Mouse (Mus musculus) embryonic facial prominence, embryonic 10.5 days (tissue): Measurements from ENCODE around the gene Rae1. TPM values are rescaled to one million over a fixed set of nuclear protein-coding genes. Genes with fewer than 3 reads are reported as not detected.

Experiments
- DNase-seq: peaks from one replicate; pipeline ENCODE4 v3.0.0-alpha.2; 2017; ENCODE audit warnings: low spot score
- H3K27ac ChIP-seq: fragments of 300-500 bp; sonication (generic); replicated peaks from 2 replicates; pipeline ENCODE4 v1.5.1; 2016; ENCODE audit warnings: mild to moderate bottlenecking
- H3K27me3 ChIP-seq: fragments of 300-500 bp; sonication (generic); replicated peaks from 2 replicates; pipeline ENCODE4 v1.6.1; 2016; ENCODE audit warnings: low read depth, mild to moderate bottlenecking; ENCODE audit not compliant: poor library complexity, severe bottlenecking
- H3K36me3 ChIP-seq: fragments of 300-500 bp; sonication (generic); replicated peaks from 2 replicates; pipeline ENCODE4 v1.6.1; 2016; ENCODE audit warnings: mild to moderate bottlenecking, moderate library complexity
- H3K4me1 ChIP-seq: fragments of 300-500 bp; sonication (generic); 2 replicates; pipeline ENCODE4 v1.6.1; 2016
- H3K4me3 ChIP-seq: fragments of 300-500 bp; sonication (generic); 2 replicates; pipeline ENCODE4 v1.5.1; 2016; ENCODE audit warnings: mild to moderate bottlenecking, moderate library complexity
- H3K9me3 ChIP-seq: fragments of 300-500 bp; sonication (generic); 2 replicates; pipeline ENCODE4 v1.6.1; 2016; ENCODE audit warnings: mild to moderate bottlenecking
- WGBS: fragments of 180-500 bp; shearing (Covaris S2); methylation state at CpG from one replicate; pipeline ENCODE4 v1.1.7; 2016; 5-methylcytosine and 5-hydroxymethylcytosine counted together
- polyA plus RNA-seq: library from polyadenylated mRNA; unstranded; fragments of >200 nt; fragmentation: Nextera tagmentation; extraction: Ambion mirVana; gene quantifications from 2 replicates; pipeline ENCODE4 v1.2.1, GENCODE M21; 2016

The Rae1 gene
- polyA plus RNA-seq, 1 experiment from 2014 or later = 176 TPM

DNA sequence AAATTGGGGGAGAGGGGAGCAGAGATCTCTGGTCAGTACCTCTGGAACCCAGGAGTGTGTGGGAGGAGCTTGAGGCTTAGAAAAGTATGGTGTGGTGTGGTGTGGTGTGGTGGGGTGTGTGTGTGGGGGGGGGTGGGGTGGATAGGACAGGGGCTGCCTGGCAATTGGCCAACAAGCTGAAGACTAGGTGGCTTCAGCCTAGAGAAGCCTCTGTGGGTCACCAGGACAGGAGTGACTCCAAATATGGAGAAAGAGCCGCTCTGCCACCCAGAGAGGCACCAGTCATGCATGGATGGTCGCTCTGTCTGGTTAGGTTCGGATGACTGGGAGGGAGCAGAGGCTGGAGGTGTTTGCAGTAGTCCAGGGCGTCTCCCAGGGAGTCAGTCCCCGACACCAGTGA is 47.6 kb downstream of the Rae1 start:
- Histone ChIP-seq H3K27me3 (no peaks in the 10 kb centered on the region; the same call in 1 of the 2 replicates), H3K9me3 (no peaks in the 10 kb centered on the region), H3K36me3 (no peaks in the 10 kb centered on the region), H3K4me3 (no peak overlapping the region), H3K27ac (no peak overlapping the region), H3K4me1 (peaks cover 72% of the 10 kb centered on the region)
- WGBS = 57% methylated on average over 5 of the region's 5 CpGs
- DNase-seq = no peak

- H3K27ac ChIP-seq = 0 out of 2 replicates have a peak overlapping the region, but pooled peaks have one; percentile 48
- H3K4me3 ChIP-seq = no peak overlapping the region
- no peak for DNase-seq
- H3K27me3 ChIP-seq = no peaks in the 10 kb centered on the region; the same call in 1 of the 2 replicates
- 52% methylated on average over 17 of the region's 17 CpGs for WGBS
- H3K9me3 ChIP-seq = no peaks in the 10 kb centered on the region
- peaks cover 65% of the 10 kb centered on the region for H3K4me1 ChIP-seq
- H3K36me3 ChIP-seq = no peaks in the 10 kb centered on the region
Observed at GRCm38 (mm10) chr2:173048041-173048745, 48.3 kb downstream of the Rae1 start.

GRCm38 (mm10) chr2:173049231-173049630 is 49.3 kb downstream of the Rae1 start:
- Histone ChIP-seq H3K4me3 (no peak overlapping the region), H3K36me3 (no peaks in the 10 kb centered on the region), H3K9me3 (no peaks in the 10 kb centered on the region), H3K27me3 (no peaks in the 10 kb centered on the region; the same call in 1 of the 2 replicates), H3K4me1 (peaks cover 57% of the 10 kb centered on the region), H3K27ac (0 out of 2 replicates have a peak overlapping the region, but pooled peaks have one; percentile 46)
- no peak for DNase-seq
- WGBS = 76% methylated on average over 3 of the region's 3 CpGs

GRCm38 (mm10) chr2:173049817-173050216 is 49.9 kb downstream of the Rae1 start:
- Histone ChIP-seq H3K4me3 (no peak overlapping the region), H3K27ac (peak overlapping the region; percentile 46; the same call in 1 of the 2 replicates), H3K36me3 (no peaks in the 10 kb centered on the region), H3K4me1 (peaks cover 55% of the 10 kb centered on the region), H3K27me3 (no peaks in the 10 kb centered on the region; the same call in 1 of the 2 replicates), H3K9me3 (no peaks in the 10 kb centered on the region)
- WGBS = 38% methylated on average over 6 of the region's 6 CpGs
- no peak for DNase-seq

DNA sequence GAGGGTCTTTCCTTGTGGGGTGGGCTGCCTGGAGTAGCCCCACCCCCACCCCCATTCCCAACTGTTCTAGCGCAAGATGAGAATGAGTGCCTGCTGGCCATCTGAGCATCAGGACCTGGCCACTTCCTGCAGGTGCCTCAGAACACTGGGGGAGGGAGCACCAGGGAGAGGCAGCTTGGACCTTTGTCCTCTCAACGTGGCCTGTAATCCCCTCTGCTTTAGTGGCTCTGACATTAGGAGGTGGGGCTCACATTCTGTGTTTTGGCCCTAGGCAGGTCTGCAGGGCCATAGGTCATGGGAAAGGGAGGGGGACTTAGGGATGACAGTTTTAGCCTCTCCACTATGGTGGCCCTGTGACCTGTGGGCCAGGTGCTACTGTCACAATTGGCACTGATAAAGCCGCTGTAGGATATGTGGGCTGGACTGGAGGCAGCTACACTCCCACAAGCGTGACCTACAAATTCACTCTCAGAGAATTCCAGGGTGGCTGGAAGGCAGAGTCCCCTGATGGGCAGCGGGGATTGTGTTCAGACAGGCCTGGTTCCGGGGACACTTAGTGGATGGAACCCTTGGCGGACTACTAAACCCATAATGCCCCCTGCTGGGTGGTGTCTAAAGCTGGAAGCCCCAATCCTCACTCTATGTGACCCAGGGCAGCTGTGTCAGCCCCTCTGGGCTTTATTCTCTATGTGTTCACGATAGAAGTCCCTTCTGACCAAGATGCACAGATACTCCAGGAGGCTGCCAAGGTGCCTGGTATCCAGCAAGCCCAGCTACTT is 50.9 kb downstream of the Rae1 start:
- no peaks in the 10 kb centered on the region for H3K36me3 ChIP-seq
- 25% methylated on average over 8 of the region's 8 CpGs for WGBS
- peaks cover 55% of the 10 kb centered on the region for H3K4me1 ChIP-seq
- H3K27me3 ChIP-seq = no peaks in the 10 kb centered on the region; the same call in 1 of the 2 replicates
- H3K9me3 ChIP-seq = no peaks in the 10 kb centered on the region
- no peak overlapping the region for H3K4me3 ChIP-seq
- DNase-seq = no peak
- peak overlapping the region; percentile 46; the same call in 1 of the 2 replicates for H3K27ac ChIP-seq

GRCm38 (mm10) chr2:173052881-173053280 is 53.0 kb downstream of the Rae1 start:
- Histone ChIP-seq H3K4me3 (no peak overlapping the region), H3K4me1 (peaks cover 53% of the 10 kb centered on the region), H3K27ac (no peak overlapping the region), H3K36me3 (no peaks in the 10 kb centered on the region), H3K27me3 (no peaks in the 10 kb centered on the region; the same call in 1 of the 2 replicates), H3K9me3 (no peaks in the 10 kb centered on the region)
- 93% methylated on average over 8 of the region's 8 CpGs for WGBS
- DNase-seq = no peak

DNA sequence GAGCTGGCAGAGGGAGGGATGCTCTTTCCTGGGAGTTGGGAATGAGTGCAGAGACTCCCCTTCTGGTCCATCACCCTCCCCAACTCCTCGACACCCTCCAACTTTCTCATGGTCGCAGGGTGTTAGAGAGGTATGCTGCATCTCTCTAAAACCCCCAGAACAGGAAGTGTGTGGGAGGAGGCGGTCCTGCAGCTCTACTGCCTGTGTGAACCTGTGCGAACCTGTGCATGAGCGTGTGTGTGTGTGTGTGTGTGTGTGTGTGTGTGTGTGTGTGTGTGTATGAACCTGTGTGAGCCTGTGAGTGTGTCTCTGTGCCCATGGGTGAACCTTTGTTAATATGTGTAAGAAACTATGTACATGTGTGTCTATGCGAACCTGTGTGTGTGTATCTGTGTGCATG is 53.9 kb downstream of the Rae1 start:
- Histone ChIP-seq H3K9me3 (no peaks in the 10 kb centered on the region), H3K36me3 (no peaks in the 10 kb centered on the region), H3K27ac (no peak overlapping the region), H3K4me1 (peaks cover 53% of the 10 kb centered on the region), H3K27me3 (no peaks in the 10 kb centered on the region; the same call in 1 of the 2 replicates), H3K4me3 (no peak overlapping the region)
- no peak for DNase-seq
- 78% methylated on average over 6 of the region's 6 CpGs for WGBS

GRCm38 (mm10) chr2:173056303-173056881 is 56.5 kb downstream of the Rae1 start:
- Histone ChIP-seq H3K9me3 (no peaks in the 10 kb centered on the region), H3K27me3 (no peaks in the 10 kb centered on the region), H3K27ac (no peak overlapping the region), H3K4me3 (no peak overlapping the region), H3K36me3 (no peaks in the 10 kb centered on the region), H3K4me1 (peaks cover 40% of the 10 kb centered on the region)
- 80% methylated on average over 10 of the region's 10 CpGs for WGBS
- DNase-seq = no peak

GRCm38 (mm10) chr2:173056882-173057315 is 57.0 kb downstream of the Rae1 start:
- 72% methylated on average over 11 of the region's 11 CpGs for WGBS
- Histone ChIP-seq H3K4me1 (peaks cover 42% of the 10 kb centered on the region), H3K4me3 (no peak overlapping the region), H3K36me3 (no peaks in the 10 kb centered on the region), H3K27ac (no peak overlapping the region), H3K9me3 (no peaks in the 10 kb centered on the region), H3K27me3 (no peaks in the 10 kb centered on the region)
- no peak for DNase-seq

DNA sequence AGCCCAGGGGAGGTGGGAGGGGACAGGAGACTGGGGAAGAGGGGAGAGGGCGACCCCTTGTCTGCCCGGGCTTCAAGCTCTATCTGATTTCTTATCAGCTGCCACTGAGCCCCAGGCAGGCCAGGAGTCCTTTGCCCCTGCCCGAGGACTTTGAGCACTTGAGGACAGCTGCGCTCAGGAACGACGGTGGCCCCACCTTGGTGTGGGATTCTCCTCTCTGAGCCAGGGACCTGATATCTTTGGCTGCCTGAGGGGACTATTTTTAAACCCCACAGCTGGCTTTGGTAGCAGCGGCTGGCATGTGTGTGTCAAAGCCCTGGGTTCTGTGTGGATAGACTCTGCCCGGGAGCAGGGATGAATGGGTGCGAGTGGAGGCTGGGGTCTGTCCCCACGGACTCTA is 57.7 kb downstream of the Rae1 start:
- DNase-seq = no peak
- H3K27ac ChIP-seq = peak overlapping the region; percentile 19; the same call in 1 of the 2 replicates
- 64% methylated on average over 10 of the region's 10 CpGs for WGBS
- no peak overlapping the region for H3K4me3 ChIP-seq
- no peaks in the 10 kb centered on the region for H3K36me3 ChIP-seq
- peaks cover 48% of the 10 kb centered on the region for H3K4me1 ChIP-seq
- no peaks in the 10 kb centered on the region for H3K27me3 ChIP-seq
- H3K9me3 ChIP-seq = no peaks in the 10 kb centered on the region

DNA sequence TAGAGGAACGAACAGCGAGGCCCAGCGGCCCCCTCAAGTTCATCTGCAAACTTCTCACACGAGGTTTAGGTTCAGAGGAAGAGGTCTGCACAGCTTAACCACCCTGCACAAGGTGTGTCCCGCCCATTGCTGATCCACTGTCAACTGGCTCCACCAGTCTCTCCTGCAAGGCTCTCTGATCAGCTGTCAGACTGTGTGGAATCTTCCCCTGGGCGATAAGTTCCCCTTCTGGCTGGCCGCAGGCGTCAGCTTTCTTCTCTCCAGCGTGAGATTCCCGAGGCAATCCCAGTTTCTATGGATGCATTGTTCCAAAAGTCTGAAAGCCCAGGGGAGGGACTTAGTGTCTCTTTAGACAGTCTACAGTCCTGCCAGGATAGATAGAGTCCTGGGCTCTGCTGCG is 58.3 kb downstream of the Rae1 start:
- DNase-seq = no peak
- Histone ChIP-seq H3K27me3 (no peaks in the 10 kb centered on the region), H3K4me3 (no peak overlapping the region), H3K4me1 (peaks cover 48% of the 10 kb centered on the region), H3K9me3 (no peaks in the 10 kb centered on the region), H3K27ac (no peak overlapping the region), H3K36me3 (no peaks in the 10 kb centered on the region)
- WGBS = 35% methylated on average over 11 of the region's 11 CpGs

DNA sequence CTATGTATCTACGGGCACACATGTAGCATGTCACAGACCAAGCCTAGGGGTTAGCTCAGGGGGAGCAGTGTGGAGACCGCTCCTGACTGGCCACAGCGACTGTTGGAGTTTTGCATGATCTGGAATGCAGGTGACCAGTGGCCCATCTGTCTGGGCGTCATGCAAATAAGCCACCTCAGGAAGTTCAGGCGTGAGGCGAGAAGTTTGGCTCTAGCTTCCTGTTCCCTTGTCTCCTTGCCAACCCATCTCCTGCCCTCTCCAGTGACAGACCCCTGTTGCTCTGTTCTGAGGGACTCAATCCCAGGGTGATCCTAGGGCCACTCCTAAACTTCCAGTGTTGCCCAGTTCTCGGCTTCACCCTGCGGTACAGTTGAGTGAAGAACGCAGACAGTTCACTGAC is 60.5 kb downstream of the Rae1 start:
- Histone ChIP-seq H3K27ac (no peak overlapping the region; the same call in 1 of the 2 replicates), H3K9me3 (no peaks in the 10 kb centered on the region), H3K36me3 (no peaks in the 10 kb centered on the region), H3K4me3 (no peak overlapping the region), H3K4me1 (peaks cover 48% of the 10 kb centered on the region), H3K27me3 (no peaks in the 10 kb centered on the region)
- 85% methylated on average over 9 of the region's 9 CpGs for WGBS
- no peak for DNase-seq
